ENCODE assay signal across 8 mouse cellular contexts in genomic region chr11:3647688-3648087, GRCm38 (mm10). TPM values are rescaled to one million over a fixed set of nuclear protein-coding genes. Genes with fewer than 3 reads are reported as not detected.
DNase-seq lines count a peak whose midpoint lies in the region; ATAC-seq and TF ChIP-seq lines count a peak whose summit lies in the region.

No protein-coding gene starts in this region.

- in situ Hi-C loops in ES-E14 (cut with MboI; ENCODE audit: low sequenced_read_pairs in 2 of 2, unreplicated experiment in 2 of 2), result no loop called here

- DNase-seq in heart, postnatal 36 days, result no peak
- no peak for DNase-seq in ES-E14 (ENCODE audit: low read depth, low spot score)
- peak; percentile 84 for DNase-seq in midbrain, embryonic 11.5 days (ENCODE audit: low spot score, missing footprints)
- no peak for DNase-seq in adrenal gland, postnatal 4 days (ENCODE audit: low spot score in 2 of 2)
- no peak for DNase-seq in adrenal gland, adult (ENCODE audit: inconsistent age in 2 of 2, low spot score in 1 of 2)

- no peak for ATAC-seq in heart, embryonic 12.5 days (ENCODE audit: insufficient number of reproducible peaks, low FRiP score)
- no peak for ATAC-seq in heart, embryonic 16.5 days (replicated peaks; ENCODE audit: extremely low read depth, insufficient read depth, low FRiP score)
- ATAC-seq in midbrain, embryonic 11.5 days (ENCODE audit: low FRiP score), result no peak
- no peak for ATAC-seq in inflammation-experienced regulatory T-cells, adult 6 months

- no peak overlapping the region for H3K27ac ChIP-seq in heart, embryonic 12.5 days (ENCODE audit: poor library complexity, severe bottlenecking)
- H3K27ac ChIP-seq in ES-E14 (ENCODE audit: insufficient read depth, low read depth, low read length, poor library complexity, severe bottlenecking), result no peak overlapping the region
- peak overlapping the region; percentile 92; the same call in 1 of the 2 replicates for H3K27ac ChIP-seq in heart, embryonic 16.5 days (ENCODE audit: low read length)
- no peak overlapping the region for H3K27ac ChIP-seq in midbrain, embryonic 11.5 days (ENCODE audit: low read depth, low read length)

- intact Hi-C loops in heart, postnatal 36 days (cut with DNase I), result loop anchor here (2.0 kb wide), 1 partner anchor 113 kb away; no protein-coding TSS in a partner anchor

- WGBS in heart, embryonic 12.5 days, result 79% methylated on average over 5 of the region's 5 CpGs
- 71% methylated on average over 5 of the region's 5 CpGs for WGBS in heart, embryonic 16.5 days
- WGBS in midbrain, embryonic 11.5 days, result 87% methylated on average over 5 of the region's 5 CpGs

- peak overlapping the region; percentile 97 for H3K4me2 ChIP-seq in heart, embryonic 12.5 days
- peak overlapping the region; percentile 82 for H3K4me2 ChIP-seq in heart, embryonic 16.5 days (ENCODE audit: low read depth, low read length)
- peak overlapping the region; percentile 63 for H3K4me2 ChIP-seq in midbrain, embryonic 11.5 days

- H3K9me3 ChIP-seq in heart, embryonic 12.5 days (replicated peaks), result no peaks in the 10 kb centered on the region
- no peaks in the 10 kb centered on the region for H3K9me3 ChIP-seq in ES-E14 (ENCODE audit: control insufficient read depth, insufficient read depth, low read depth, low read length)
- 0 out of 2 replicates have a peak, but pooled peaks cover 5% of the 10 kb centered on the region for H3K9me3 ChIP-seq in heart, embryonic 16.5 days (replicated peaks; ENCODE audit: control insufficient read depth, low read length)
- H3K9me3 ChIP-seq in midbrain, embryonic 11.5 days (ENCODE audit: control insufficient read depth, low read length), result peaks cover 17% of the 10 kb centered on the region

- H3K9ac ChIP-seq in heart, embryonic 12.5 days, result peak overlapping the region; percentile 99
- H3K9ac ChIP-seq in ES-E14 (ENCODE audit: insufficient read depth, low read depth, low read length, poor library complexity, severe bottlenecking), result peak overlapping the region; percentile 95
- peak overlapping the region; percentile 100 for H3K9ac ChIP-seq in heart, embryonic 16.5 days (ENCODE audit: low read length)
- H3K9ac ChIP-seq in midbrain, embryonic 11.5 days (ENCODE audit: low read length), result no peak overlapping the region

- H3K4me3 ChIP-seq in heart, embryonic 12.5 days, result peak overlapping the region; percentile 99
- peak overlapping the region; percentile 98 to 99 for H3K4me3 ChIP-seq in ES-E14 (ENCODE audit: insufficient read depth in 1 of 2, low read depth in 1 of 2, low read length in 2 of 2, poor library complexity in 1 of 2, severe bottlenecking in 1 of 2)
- peak overlapping the region; percentile 99 for H3K4me3 ChIP-seq in heart, embryonic 16.5 days (ENCODE audit: low read length)
- peak overlapping the region; percentile 96 for H3K4me3 ChIP-seq in midbrain, embryonic 11.5 days (ENCODE audit: low read depth, low read length)

- no peaks in the 10 kb centered on the region for H3K27me3 ChIP-seq in heart, embryonic 12.5 days (replicated peaks)
- H3K27me3 ChIP-seq in heart, embryonic 16.5 days (ENCODE audit: control insufficient read depth, insufficient read depth, low read length), result no peaks in the 10 kb centered on the region
- H3K27me3 ChIP-seq in midbrain, embryonic 11.5 days (ENCODE audit: control insufficient read depth, insufficient read depth, low read length), result no peaks in the 10 kb centered on the region

- peaks cover 35% of the 10 kb centered on the region for H3K36me3 ChIP-seq in heart, embryonic 12.5 days
- peaks cover 14% of the 10 kb centered on the region for H3K36me3 ChIP-seq in ES-E14 (ENCODE audit: control insufficient read depth, insufficient read depth, low read length, poor library complexity, severe bottlenecking)
- peaks cover 26% of the 10 kb centered on the region for H3K36me3 ChIP-seq in heart, embryonic 16.5 days (ENCODE audit: control insufficient read depth, insufficient read depth)
- peaks cover 31% of the 10 kb centered on the region for H3K36me3 ChIP-seq in midbrain, embryonic 11.5 days (ENCODE audit: control insufficient read depth, insufficient read depth, low read length)

- H3K4me1 ChIP-seq in heart, embryonic 12.5 days (replicated peaks), result peaks cover 10% of the 10 kb centered on the region
- H3K4me1 ChIP-seq in ES-E14 (ENCODE audit: control insufficient read depth in 2 of 2, insufficient read depth in 2 of 2, low read length in 2 of 2, poor library complexity in 1 of 2), result no peaks in the 10 kb centered on the region; a peak in 1 of 4 replicates
- H3K4me1 ChIP-seq in heart, embryonic 16.5 days (ENCODE audit: control insufficient read depth, insufficient read depth, low read length), result peaks cover 22% of the 10 kb centered on the region
- peaks cover 4% of the 10 kb centered on the region; the same call in 1 of the 2 replicates for H3K4me1 ChIP-seq in midbrain, embryonic 11.5 days (ENCODE audit: control insufficient read depth, insufficient read depth, low read length)

TF ChIP-seq in ES-E14, 5 proteins besides CTCF, POLR2A, EP300 and RAD21:
- TF ChIP-seq ZC3H11A (IDR thresholded peaks at IDR 0.05; ENCODE audit: borderline replicate concordance, low read depth, low read length) (no peak), HCFC1 (IDR thresholded peaks at IDR 0.05; ENCODE audit: borderline replicate concordance, insufficient read depth, low read length) (no peak), MAFK (IDR thresholded peaks at IDR 0.05; ENCODE audit: insufficient read depth, low read depth, low read length) (no peak), ZNF384 (IDR thresholded peaks at IDR 0.05; ENCODE audit: low read depth, low read length) (no peak), CHD2 (IDR thresholded peaks at IDR 0.05; ENCODE audit: low read depth, low read length) (no peak)

RNA-seq across cellular contexts. Expression of gene Morc2a, which starts 1.3 kb away (rescaled TPM):
- polyA plus RNA-seq in heart, embryonic 12.5 days (2016; fragmentation: Nextera tagmentation; extraction: Ambion mirVana), result 33.3 TPM in 2 replicates
- 10 to 100 TPM; 18.7 to 22.0 TPM for total RNA-seq in heart, postnatal 36 days (2021)
- 34.9 and 36.3 TPM in 2 replicates for total RNA-seq in ES-E14 (2012; rRNA removed)
- 18.1 and 19.2 TPM in 2 replicates for polyA plus RNA-seq in heart, embryonic 16.5 days (2015; fragmentation: Nextera tagmentation; extraction: Ambion mirVana)
- polyA plus RNA-seq in midbrain, embryonic 11.5 days (2014; fragmentation: Nextera tagmentation; extraction: Ambion mirVana), result 27.3 and 28.1 TPM in 2 replicates
- polyA plus RNA-seq in inflammation-experienced regulatory T-cells, adult 6 months (2017; shearing (Covaris generic)), result 10 to 100 TPM in 2 of 3 experiments, 1 to 10 TPM in 1; 5.9 to 12.6 (median 10.4) TPM
- 10 to 100 TPM; 57.1 to 68.6 TPM for total RNA-seq in adrenal gland, postnatal 4 days (2021)
